Mouse (Mus musculus) right cerebral cortex, postnatal 25 days (tissue): ENCODE data around the gene Clec16a.

Source experiments
- DNase-seq: peaks from one replicate; pipeline ENCODE4 v3.0.0; 2022

Gene Clec16a

GRCm38 (mm10) chr16:10769661-10770060, 224.5 kb downstream of the Clec16a start:
- peak; percentile 31 for DNase-seq

- DNase-seq, result no peak
Observed at GRCm38 (mm10) chr16:10770531-10771325, 225.6 kb downstream of the Clec16a start.

GRCm38 (mm10) chr16:10771769-10772510, 226.8 kb downstream of the Clec16a start:
- no peak for DNase-seq

- no peak for DNase-seq
Observed at GRCm38 (mm10) chr16:10773543-10773942, 228.4 kb downstream of the Clec16a start.

GRCm38 (mm10) chr16:10774726-10775125, 229.6 kb downstream of the Clec16a start:
- no peak for DNase-seq

GRCm38 (mm10) chr16:10776322-10776721, 231.2 kb downstream of the Clec16a start:
- DNase-seq, result no peak

GRCm38 (mm10) chr16:10777579-10778160, 232.5 kb downstream of the Clec16a start:
- no peak for DNase-seq

- DNase-seq, result no peak
Observed at GRCm38 (mm10) chr16:10780631-10781120, 235.5 kb downstream of the Clec16a start.

GRCm38 (mm10) chr16:10781862-10782371, 236.8 kb downstream of the Clec16a start:
- DNase-seq, result no peak

GRCm38 (mm10) chr16:10782377-10783151, 237.4 kb downstream of the Clec16a start:
- no peak for DNase-seq

GRCm38 (mm10) chr16:10783152-10783434, 238.0 kb downstream of the Clec16a start:
- no peak for DNase-seq

GRCm38 (mm10) chr16:10783451-10783850, 238.3 kb downstream of the Clec16a start:
- DNase-seq, result no peak

GRCm38 (mm10) chr16:10783883-10784792, 239.0 kb downstream of the Clec16a start:
- DNase-seq, result peak; percentile 47

- DNase-seq, result peak; percentile 87
Observed at GRCm38 (mm10) chr16:10784793-10785370, 239.7 kb downstream of the Clec16a start.

- peak; percentile 80 for DNase-seq
Observed at GRCm38 (mm10) chr16:10785371-10786231, 240.5 kb downstream of the Clec16a start, which contains the start of gene Socs1. Gene Socs1, minus strand, starts transcription at chr16:10785536.

GRCm38 (mm10) chr16:10786288-10786687, 241.1 kb downstream of the Clec16a start:
- DNase-seq, result peak; percentile 78

- no peak for DNase-seq
Observed at GRCm38 (mm10) chr16:10786782-10787547, 241.8 kb downstream of the Clec16a start.

- no peak for DNase-seq
Observed at GRCm38 (mm10) chr16:10787548-10788058, 242.5 kb downstream of the Clec16a start.

GRCm38 (mm10) chr16:10788271-10788670, 243.1 kb downstream of the Clec16a start, which contains the start of gene Tnp2:
Gene Tnp2, minus strand, starts transcription at chr16:10788660.
- no peak for DNase-seq
